20 mouse cellular contexts compared by ENCODE assay signal in genomic region chr2:32763353-32763752, GRCm38 (mm10). TPM values are rescaled to one million over a fixed set of nuclear protein-coding genes. Genes with fewer than 3 reads are reported as not detected.
A peak's percentile ranks its signal among the peaks of the same experiment; 100 is the strongest.
DNase-seq lines count a peak whose midpoint lies in the region; ATAC-seq and TF ChIP-seq lines count a peak whose summit lies in the region.
"Had no signal": no experiment of that assay in that cellular context is flagged by ENCODE, and none has a peak within 500 bp of the region (broad histone marks: within the 10 kb centered on the region; RNA-seq: fewer than 3 reads in every experiment).

No protein-coding gene starts in this region.

- peak; percentile 61 for TF ChIP-seq CTCF in layer of hippocampus, adult 2 months (conservative IDR thresholded peaks at IDR 0.05)
- peak; percentile 45 for TF ChIP-seq CTCF in midbrain, postnatal 0 days (IDR thresholded peaks at IDR 0.05)
- TF ChIP-seq CTCF in MEL (IDR thresholded peaks at IDR 0.05 in 2 of 3, conservative IDR thresholded peaks at IDR 0.05 in 1 of 3; ENCODE audit: control insufficient read depth in 1 of 3, insufficient read depth in 1 of 3, low read depth in 2 of 3, low read length in 3 of 3, poor library complexity in 1 of 3, severe bottlenecking in 1 of 3): peak; percentile 45 to 74 (median 49)
- TF ChIP-seq CTCF in stomach, postnatal 0 days (IDR thresholded peaks at IDR 0.05; ENCODE audit: low read depth): peak; percentile 60

- no peak overlapping the region for H3K27ac ChIP-seq in layer of hippocampus, adult 2 months
- no peak overlapping the region for H3K27ac ChIP-seq in midbrain, postnatal 0 days (ENCODE audit: low read depth, low read length)
- H3K27ac ChIP-seq in midbrain, embryonic 11.5 days (ENCODE audit: low read depth, low read length): no peak overlapping the region
- H3K27ac ChIP-seq in MEL (ENCODE audit: control insufficient read depth, low read depth, low read length): no peak overlapping the region
- no peak overlapping the region for H3K27ac ChIP-seq in stomach, postnatal 0 days (replicated peaks)
- H3K27ac ChIP-seq: forebrain, embryonic 12.5 days; hindbrain, embryonic 14.5 days; limb, embryonic 12.5 days; lung, embryonic 15.5 days had no signal

- no peak for TF ChIP-seq EP300 in MEL (IDR thresholded peaks at IDR 0.05; ENCODE audit: low read depth in 1 of 2, low read length in 2 of 2)
- TF ChIP-seq EP300 in stomach, postnatal 0 days (optimal IDR thresholded peaks at IDR 0.05): no peak

- ATAC-seq in midbrain, postnatal 0 days (ENCODE audit: low FRiP score): no peak
- no peak for ATAC-seq in midbrain, embryonic 11.5 days (ENCODE audit: low FRiP score)
- no peak for ATAC-seq in stomach, postnatal 0 days (ENCODE audit: low FRiP score, low TSS enrichment)

- WGBS in midbrain, postnatal 0 days: 83% methylated on average over 3 of the region's 3 CpGs
- WGBS in midbrain, embryonic 11.5 days: 78% methylated on average over 3 of the region's 3 CpGs
- WGBS in stomach, postnatal 0 days: 72% methylated on average over 3 of the region's 3 CpGs

- H3K36me3 ChIP-seq in midbrain, postnatal 0 days (ENCODE audit: insufficient read depth, low read length): peaks cover 29% of the 10 kb centered on the region
- peaks cover 4% of the 10 kb centered on the region; the same call in 1 of the 2 replicates for H3K36me3 ChIP-seq in midbrain, embryonic 11.5 days (ENCODE audit: control insufficient read depth, insufficient read depth, low read length)
- H3K36me3 ChIP-seq in MEL (ENCODE audit: control insufficient read depth in 1 of 2, insufficient read depth in 2 of 2, low read length in 2 of 2): no peaks in the 10 kb centered on the region
- peaks cover 7% of the 10 kb centered on the region; the same call in 1 of the 2 replicates for H3K36me3 ChIP-seq in stomach, postnatal 0 days (ENCODE audit: control insufficient read depth, insufficient read depth, low read length)

- H3K9me3 ChIP-seq in midbrain, postnatal 0 days (ENCODE audit: low read length): no peaks in the 10 kb centered on the region
- no peaks in the 10 kb centered on the region for H3K9me3 ChIP-seq in midbrain, embryonic 11.5 days (ENCODE audit: control insufficient read depth, low read length)
- H3K9me3 ChIP-seq in MEL (replicated peaks; ENCODE audit: insufficient read depth, low read length): no peaks in the 10 kb centered on the region
- H3K9me3 ChIP-seq in stomach, postnatal 0 days (ENCODE audit: control insufficient read depth, low read length): no peaks in the 10 kb centered on the region
- H3K9me3 ChIP-seq: forebrain, embryonic 12.5 days; limb, embryonic 12.5 days; lung, embryonic 15.5 days had no signal

- no peak overlapping the region for H3K4me2 ChIP-seq in midbrain, postnatal 0 days (ENCODE audit: low read depth, low read length, poor library complexity, severe bottlenecking)
- H3K4me2 ChIP-seq in midbrain, embryonic 11.5 days: no peak overlapping the region
- no peak overlapping the region for H3K4me2 ChIP-seq in stomach, postnatal 0 days (replicated peaks; ENCODE audit: low read depth)
- H3K4me2 ChIP-seq: forebrain, embryonic 12.5 days; heart, embryonic 11.5 days; hindbrain, embryonic 14.5 days; limb, embryonic 12.5 days; lung, embryonic 15.5 days had no signal

- no peak overlapping the region for H3K4me3 ChIP-seq in layer of hippocampus, adult 2 months
- no peak overlapping the region for H3K4me3 ChIP-seq in midbrain, postnatal 0 days (ENCODE audit: low read depth, low read length)
- H3K4me3 ChIP-seq in midbrain, embryonic 11.5 days (ENCODE audit: low read depth, low read length): no peak overlapping the region
- no peak overlapping the region for H3K4me3 ChIP-seq in MEL (ENCODE audit: control insufficient read depth in 1 of 2, insufficient read depth in 1 of 2, low read depth in 2 of 2, low read length in 2 of 2)
- no peak overlapping the region for H3K4me3 ChIP-seq in stomach, postnatal 0 days (ENCODE audit: low read depth, low read length)
- H3K4me3 ChIP-seq: forebrain, embryonic 12.5 days; limb, embryonic 12.5 days; lung, embryonic 15.5 days had no signal

- no peak overlapping the region for H3K9ac ChIP-seq in midbrain, postnatal 0 days (replicated peaks; ENCODE audit: low read length, poor library complexity, severe bottlenecking)
- H3K9ac ChIP-seq in midbrain, embryonic 11.5 days (ENCODE audit: low read length): no peak overlapping the region
- no peak overlapping the region for H3K9ac ChIP-seq in MEL (ENCODE audit: control insufficient read depth, low read depth, low read length, poor library complexity, severe bottlenecking)
- no peak overlapping the region for H3K9ac ChIP-seq in stomach, postnatal 0 days (ENCODE audit: low read length)
- H3K9ac ChIP-seq: forebrain, embryonic 12.5 days; hindbrain, embryonic 14.5 days; lung, embryonic 15.5 days had no signal

- H3K4me1 ChIP-seq in midbrain, postnatal 0 days (ENCODE audit: insufficient read depth, low read length): no peaks in the 10 kb centered on the region
- no peaks in the 10 kb centered on the region for H3K4me1 ChIP-seq in midbrain, embryonic 11.5 days (ENCODE audit: control insufficient read depth, insufficient read depth, low read length)
- H3K4me1 ChIP-seq in MEL (ENCODE audit: control insufficient read depth in 1 of 2, insufficient read depth in 2 of 2, low read length in 2 of 2): no peaks in the 10 kb centered on the region
- H3K4me1 ChIP-seq in stomach, postnatal 0 days (replicated peaks; ENCODE audit: control insufficient read depth, insufficient read depth): no peaks in the 10 kb centered on the region

- TF ChIP-seq RAD21 in MEL (IDR thresholded peaks at IDR 0.05; ENCODE audit: low read depth, low read length): no peak

- no peaks in the 10 kb centered on the region for H3K79me2 ChIP-seq in MEL (ENCODE audit: control insufficient read depth, insufficient read depth, low read length, poor library complexity)

- H3K27me3 ChIP-seq in midbrain, postnatal 0 days (ENCODE audit: insufficient read depth, low read length): no peaks in the 10 kb centered on the region
- H3K27me3 ChIP-seq in midbrain, embryonic 11.5 days (ENCODE audit: control insufficient read depth, insufficient read depth, low read length): no peaks in the 10 kb centered on the region
- H3K27me3 ChIP-seq in MEL (ENCODE audit: control insufficient read depth in 1 of 2, insufficient read depth in 2 of 2, low read length in 2 of 2): no peaks in the 10 kb centered on the region
- no peaks in the 10 kb centered on the region for H3K27me3 ChIP-seq in stomach, postnatal 0 days (ENCODE audit: control insufficient read depth, insufficient read depth, low read length)
- H3K27me3 ChIP-seq: forebrain, embryonic 12.5 days; limb, embryonic 12.5 days; lung, embryonic 15.5 days had no signal

- no peak for TF ChIP-seq POLR2A in MEL (IDR thresholded peaks at IDR 0.05; ENCODE audit: control insufficient read depth in 1 of 2, insufficient read depth in 1 of 2, low read depth in 1 of 2, low read length in 2 of 2, poor library complexity in 1 of 2)

- no peak for DNase-seq in layer of hippocampus, adult 2 months (ENCODE audit: low spot score in 2 of 2)
- no peak for DNase-seq in layer of hippocampus, postnatal 36 days
- no peak for DNase-seq in midbrain, postnatal 0 days (ENCODE audit: low spot score)
- DNase-seq in midbrain, embryonic 11.5 days (ENCODE audit: low spot score, missing footprints): no peak
- DNase-seq in MEL (ENCODE audit: low read depth, low spot score): no peak
- DNase-seq in stomach, postnatal 0 days (ENCODE audit: low spot score): no peak
- no peak for DNase-seq in layer of hippocampus, adult 9-11 months
- DNase-seq: cerebellum, postnatal 14 days; gastrocnemius, postnatal 36 days; heart, postnatal 14 days; kidney, adult 18-20 months; right cerebral cortex, postnatal 14 days; thymus, postnatal 25 days had no signal

RNA-seq across cellular contexts. Expression of gene Tor2a, which starts 6.3 kb away (rescaled TPM):
- 10 to 100 TPM; 30.3 to 32.3 TPM for total RNA-seq in layer of hippocampus, adult 2 months (2021)
- 10 to 100 TPM; 30.0 to 31.6 TPM for total RNA-seq in layer of hippocampus, postnatal 36 days (2021)
- total RNA-seq in midbrain, postnatal 0 days (2014; rRNA removed): 43.8 and 72.8 TPM in 2 replicates
- polyA plus RNA-seq in midbrain, postnatal 0 days (2015; fragmentation: Nextera tagmentation; extraction: Ambion mirVana): 42.0 and 44.9 TPM in 2 replicates
- polyA plus RNA-seq in midbrain, embryonic 11.5 days (2014; fragmentation: Nextera tagmentation; extraction: Ambion mirVana): 47.7 and 51.4 TPM in 2 replicates
- total RNA-seq in MEL (2012; rRNA removed): 46.6 and 54.7 TPM in 2 replicates
- polyA plus RNA-seq in MEL (2012; ENCODE audit: insufficient read depth in 1 of 2, insufficient read length in 2 of 2, low read depth in 1 of 2, low replicate concordance in 2 of 2, missing spikeins in 1 of 2): 10 to 100 TPM in 1 of 2 experiments, not detected in 1; 62.2 TPM
- polyA plus RNA-seq in stomach, postnatal 0 days (2015; fragmentation: Nextera tagmentation; extraction: Ambion mirVana): 45.9 and 50.3 TPM in 2 replicates

RNA-seq across cellular contexts. Expression of gene Ttc16, which starts 12.1 kb away (rescaled TPM):
- under 1 TPM; 0.69 to 0.82 TPM for total RNA-seq in layer of hippocampus, adult 2 months (2021)
- total RNA-seq in layer of hippocampus, postnatal 36 days (2021): 1 to 10 TPM in 1 of 2 experiments, under 1 TPM in 1; 0.85 to 1.1 TPM
- total RNA-seq in midbrain, postnatal 0 days (2014; rRNA removed): 0.90 and 3.2 TPM in 2 replicates
- 0.32 and 0.44 TPM in 2 replicates for polyA plus RNA-seq in midbrain, postnatal 0 days (2015; fragmentation: Nextera tagmentation; extraction: Ambion mirVana)
- polyA plus RNA-seq in midbrain, embryonic 11.5 days (2014; fragmentation: Nextera tagmentation; extraction: Ambion mirVana): 0.26 and 0.30 TPM in 2 replicates
- 0.26 and 0.69 TPM in 2 replicates for total RNA-seq in MEL (2012; rRNA removed)
- polyA plus RNA-seq in MEL (2012; ENCODE audit: insufficient read depth in 1 of 2, insufficient read length in 2 of 2, low read depth in 1 of 2, low replicate concordance in 2 of 2, missing spikeins in 1 of 2): under 1 TPM in 1 of 2 experiments, not detected in 1; 0.35 TPM
- 0.05 and 0.06 TPM in 2 replicates for polyA plus RNA-seq in stomach, postnatal 0 days (2015; fragmentation: Nextera tagmentation; extraction: Ambion mirVana)
- total RNA-seq: gastrocnemius, postnatal 36 days had no signal

RNA-seq across cellular contexts. Expression of gene Ptrh1, which starts 12.2 kb away (rescaled TPM):
- 1 to 10 TPM; 5.9 to 6.4 TPM for total RNA-seq in layer of hippocampus, adult 2 months (2021)
- total RNA-seq in layer of hippocampus, postnatal 36 days (2021): 1 to 10 TPM; 5.2 to 6.9 TPM
- 2.1 and 2.7 TPM in 2 replicates for total RNA-seq in midbrain, postnatal 0 days (2014; rRNA removed)
- 3.8 and 3.9 TPM in 2 replicates for polyA plus RNA-seq in midbrain, postnatal 0 days (2015; fragmentation: Nextera tagmentation; extraction: Ambion mirVana)
- polyA plus RNA-seq in midbrain, embryonic 11.5 days (2014; fragmentation: Nextera tagmentation; extraction: Ambion mirVana): 3.2 and 3.9 TPM in 2 replicates
- 18.0 and 27.9 TPM in 2 replicates for total RNA-seq in MEL (2012; rRNA removed)
- polyA plus RNA-seq in MEL (2012; ENCODE audit: insufficient read depth in 1 of 2, insufficient read length in 2 of 2, low read depth in 1 of 2, low replicate concordance in 2 of 2, missing spikeins in 1 of 2): 10 to 100 TPM in 1 of 2 experiments, not detected in 1; 12.3 TPM
- 7.6 and 10.1 TPM in 2 replicates for polyA plus RNA-seq in stomach, postnatal 0 days (2015; fragmentation: Nextera tagmentation; extraction: Ambion mirVana)

RNA-seq across cellular contexts. Expression of gene Cfap157, which starts 20.9 kb away (rescaled TPM):
- 1 to 10 TPM in 1 of 2 experiments, not detected in 1; 2.0 TPM for total RNA-seq in layer of hippocampus, adult 2 months (2021)
- total RNA-seq in layer of hippocampus, postnatal 36 days (2021): under 1 TPM; 0.43 to 0.72 TPM
- total RNA-seq in midbrain, postnatal 0 days (2014; rRNA removed): 0.19 and 1.4 TPM in 2 replicates
- polyA plus RNA-seq in midbrain, postnatal 0 days (2015; fragmentation: Nextera tagmentation; extraction: Ambion mirVana): 0.48 and 1.1 TPM in 2 replicates
- polyA plus RNA-seq in midbrain, embryonic 11.5 days (2014; fragmentation: Nextera tagmentation; extraction: Ambion mirVana): 0.08 and 0.28 TPM in 2 replicates
- total RNA-seq in MEL (2012; rRNA removed): 0.12 and 0.13 TPM in 2 replicates
- 1 to 10 TPM in 1 of 2 experiments, not detected in 1; 2.3 TPM for polyA plus RNA-seq in MEL (2012; ENCODE audit: insufficient read depth in 1 of 2, insufficient read length in 2 of 2, low read depth in 1 of 2, low replicate concordance in 2 of 2, missing spikeins in 1 of 2)
- polyA plus RNA-seq in stomach, postnatal 0 days (2015; fragmentation: Nextera tagmentation; extraction: Ambion mirVana): 0.63 and 1.1 TPM in 2 replicates
- total RNA-seq: adrenal gland, postnatal 4 days; gastrocnemius, postnatal 36 days had no signal
- polyA plus RNA-seq: large intestine, adult 2 months had no signal

RNA-seq across cellular contexts. Expression of gene 6330409D20Rik, which starts 22.5 kb away (rescaled TPM):
- total RNA-seq in layer of hippocampus, adult 2 months (2021): 1 to 10 TPM; 1.4 to 2.9 TPM
- total RNA-seq in layer of hippocampus, postnatal 36 days (2021): 1 to 10 TPM; 1.2 to 1.3 TPM
- total RNA-seq in midbrain, postnatal 0 days (2014; rRNA removed): 2.5 and 3.8 TPM in 2 replicates
- polyA plus RNA-seq in midbrain, postnatal 0 days (2015; fragmentation: Nextera tagmentation; extraction: Ambion mirVana): 3.7 and 4.0 TPM in 2 replicates
- 2.0 and 3.0 TPM in 2 replicates for polyA plus RNA-seq in midbrain, embryonic 11.5 days (2014; fragmentation: Nextera tagmentation; extraction: Ambion mirVana)
- total RNA-seq in MEL (2012; rRNA removed): not detected in 2 replicates
- polyA plus RNA-seq in MEL (2012; ENCODE audit: insufficient read depth in 1 of 2, insufficient read length in 2 of 2, low read depth in 1 of 2, low replicate concordance in 2 of 2, missing spikeins in 1 of 2): not detected
- not detected in 2 replicates for polyA plus RNA-seq in stomach, postnatal 0 days (2015; fragmentation: Nextera tagmentation; extraction: Ambion mirVana)
- total RNA-seq: gastrocnemius, postnatal 36 days; heart, postnatal 14 days had no signal
- polyA plus RNA-seq: large intestine, adult 2 months; limb, embryonic 12.5 days had no signal
